Comparison of ENCODE assay signal across 26 mouse cellular contexts in the genomic region with DNA sequence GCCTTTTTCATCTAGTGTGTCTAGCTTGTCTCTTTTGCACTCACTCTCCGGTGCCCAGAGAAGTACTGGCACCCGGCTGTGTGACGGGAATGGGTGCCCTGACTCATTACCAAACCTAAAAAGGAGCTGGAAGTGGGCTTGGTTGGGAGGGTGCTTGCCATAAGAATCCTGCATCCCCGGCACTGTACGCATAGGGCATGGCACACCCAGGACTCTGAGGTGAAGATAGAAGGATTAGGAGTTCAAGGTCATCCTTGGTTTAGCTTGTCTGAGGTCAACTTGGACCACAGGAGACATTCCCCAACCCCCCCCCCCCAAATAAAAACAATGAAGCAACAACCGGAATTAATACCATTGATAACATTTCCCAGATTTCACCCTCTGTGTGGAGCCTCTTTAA. TPM values are rescaled to one million over a fixed set of nuclear protein-coding genes. Genes with fewer than 3 reads are reported as not detected.
DNase-seq lines count a peak whose midpoint lies in the region; ATAC-seq lines count a peak whose summit lies in the region.
"Had no signal": no experiment of that assay in that cellular context is flagged by ENCODE, and none has a peak within 500 bp of the region (broad histone marks: within the 10 kb centered on the region; RNA-seq: fewer than 3 reads in every experiment).

No protein-coding gene starts in this region.

- peak overlapping the region; percentile 92; the same call in 1 of the 2 replicates for H3K27ac ChIP-seq in heart, embryonic 10.5 days
- no peak overlapping the region for H3K27ac ChIP-seq in liver, embryonic 13.5 days
- H3K27ac ChIP-seq in liver, embryonic 11.5 days (ENCODE audit: low read depth, low read length): no peak overlapping the region
- H3K27ac ChIP-seq in neural tube, embryonic 15.5 days (replicated peaks): no peak overlapping the region
- H3K27ac ChIP-seq: forebrain, embryonic 13.5 days; heart, embryonic 13.5 days; hindbrain, embryonic 12.5 days; intestine, embryonic 15.5 days had no signal

- H3K4me1 ChIP-seq in heart, embryonic 10.5 days: peaks cover 37% of the 10 kb centered on the region
- H3K4me1 ChIP-seq in liver, embryonic 13.5 days (replicated peaks): peaks cover 30% of the 10 kb centered on the region
- peaks cover 16% of the 10 kb centered on the region for H3K4me1 ChIP-seq in liver, embryonic 11.5 days (replicated peaks; ENCODE audit: control insufficient read depth, insufficient read depth, low read length)
- peaks cover 24% of the 10 kb centered on the region for H3K4me1 ChIP-seq in neural tube, embryonic 15.5 days

- no peaks in the 10 kb centered on the region for H3K36me3 ChIP-seq in heart, embryonic 10.5 days
- H3K36me3 ChIP-seq in liver, embryonic 13.5 days: no peaks in the 10 kb centered on the region
- no peaks in the 10 kb centered on the region for H3K36me3 ChIP-seq in liver, embryonic 11.5 days (ENCODE audit: control insufficient read depth, insufficient read depth, low read length)
- no peaks in the 10 kb centered on the region for H3K36me3 ChIP-seq in neural tube, embryonic 15.5 days
- H3K36me3 ChIP-seq: forebrain, embryonic 10.5 days; G1E; heart, embryonic 13.5 days; hindbrain, embryonic 12.5 days; intestine, embryonic 15.5 days had no signal

- no peaks in the 10 kb centered on the region for H3K27me3 ChIP-seq in heart, embryonic 10.5 days (ENCODE audit: insufficient read depth, poor library complexity, severe bottlenecking)
- no peaks in the 10 kb centered on the region for H3K27me3 ChIP-seq in liver, embryonic 13.5 days
- no peaks in the 10 kb centered on the region for H3K27me3 ChIP-seq in liver, embryonic 11.5 days (replicated peaks; ENCODE audit: control insufficient read depth, insufficient read depth, low read length)
- H3K27me3 ChIP-seq in neural tube, embryonic 15.5 days (replicated peaks): no peaks in the 10 kb centered on the region
- H3K27me3 ChIP-seq: forebrain, embryonic 13.5 days; heart, embryonic 13.5 days; hindbrain, embryonic 12.5 days; intestine, embryonic 15.5 days; Patski had no signal

- no peaks in the 10 kb centered on the region for H3K9me3 ChIP-seq in heart, embryonic 10.5 days
- no peaks in the 10 kb centered on the region for H3K9me3 ChIP-seq in liver, embryonic 13.5 days (replicated peaks)
- no peaks in the 10 kb centered on the region for H3K9me3 ChIP-seq in liver, embryonic 11.5 days (ENCODE audit: control insufficient read depth, low read length)
- no peaks in the 10 kb centered on the region for H3K9me3 ChIP-seq in neural tube, embryonic 15.5 days (replicated peaks)
- H3K9me3 ChIP-seq: forebrain, embryonic 10.5 days; forebrain, embryonic 13.5 days; G1E; heart, embryonic 13.5 days; hindbrain, embryonic 12.5 days; intestine, embryonic 15.5 days had no signal

- H3K9ac ChIP-seq in liver, embryonic 13.5 days: no peak overlapping the region
- H3K9ac ChIP-seq in liver, embryonic 11.5 days (ENCODE audit: low read depth, low read length): no peak overlapping the region
- no peak overlapping the region for H3K9ac ChIP-seq in neural tube, embryonic 15.5 days (replicated peaks)
- H3K9ac ChIP-seq: forebrain, embryonic 13.5 days; heart, embryonic 13.5 days; hindbrain, embryonic 12.5 days; intestine, embryonic 15.5 days had no signal

- peak overlapping the region; percentile 78; the same call in 1 of the 2 replicates for H3K4me2 ChIP-seq in liver, embryonic 13.5 days
- H3K4me2 ChIP-seq in liver, embryonic 11.5 days: no peak overlapping the region; the same call in 1 of the 2 replicates
- H3K4me2 ChIP-seq in neural tube, embryonic 15.5 days: no peak overlapping the region
- H3K4me2 ChIP-seq: forebrain, embryonic 13.5 days had no signal

- no peak overlapping the region for H3K4me3 ChIP-seq in heart, embryonic 10.5 days
- H3K4me3 ChIP-seq in liver, embryonic 13.5 days (replicated peaks): no peak overlapping the region
- no peak overlapping the region for H3K4me3 ChIP-seq in liver, embryonic 11.5 days (ENCODE audit: low read depth, low read length)
- no peak overlapping the region for H3K4me3 ChIP-seq in neural tube, embryonic 15.5 days (replicated peaks)
- H3K4me3 ChIP-seq: forebrain, embryonic 10.5 days; forebrain, embryonic 13.5 days; heart, embryonic 13.5 days; hindbrain, embryonic 12.5 days; intestine, embryonic 15.5 days had no signal

- no peak for ATAC-seq in liver, embryonic 13.5 days (ENCODE audit: low read depth)
- no peak for ATAC-seq in liver, embryonic 11.5 days (replicated peaks; ENCODE audit: low FRiP score)
- no peak for ATAC-seq in granulocyte monocyte progenitor cell, adult 5-6 weeks (replicated peaks; ENCODE audit: poor library complexity, severe bottlenecking)
- ATAC-seq in neural tube, embryonic 15.5 days (ENCODE audit: low FRiP score): no peak
- ATAC-seq: activated CD4-positive, CD25-positive, alpha-beta regulatory T cell, adult 4 months; forebrain, embryonic 13.5 days; forebrain, embryonic 16.5 days; hindbrain, embryonic 16.5 days; intestine, embryonic 15.5 days; Patski had no signal

- DNase-seq in heart, embryonic 10.5 days (ENCODE audit: low spot score): no peak
- no peak for DNase-seq in heart, adult 18-20 months
- no peak for DNase-seq in liver, embryonic 13.5 days
- no peak for DNase-seq in liver, embryonic 11.5 days (ENCODE audit: low spot score)
- DNase-seq in ES-CJ7 (ENCODE audit: low read depth, low spot score) (peak; percentile 71), ZHBTc4 (ENCODE audit: low read depth, low spot score) (peak; percentile 59)
- DNase-seq: adrenal gland, adult 8-10 months; adrenal gland, postnatal 25 days; cerebellum, adult 11-12 months; cerebellum, adult 8-10 months; cerebellum, postnatal 10 days; gastrocnemius, postnatal 10 days; gastrocnemius, postnatal 36 days; heart, adult 11 months had no signal

- 87% methylated on average over 6 of the region's 6 CpGs for WGBS in heart, embryonic 10.5 days
- 80% methylated on average over 6 of the region's 6 CpGs for WGBS in liver, embryonic 13.5 days (ENCODE audit: insufficient replicate concordance)
- 82% methylated on average over 6 of the region's 6 CpGs for WGBS in liver, embryonic 11.5 days
- WGBS in neural tube, embryonic 15.5 days: 93% methylated on average over 6 of the region's 6 CpGs

RNA-seq across cellular contexts. Expression of a gene that starts 59.5 kb away (rescaled TPM):
- polyA plus RNA-seq in heart, embryonic 10.5 days (2016; fragmentation: Nextera tagmentation; extraction: Ambion mirVana): 3.2 and 3.7 TPM in 2 replicates
- 10 to 100 TPM in 1 of 2 experiments, 1 to 10 TPM in 1; 7.5 to 10.2 TPM for total RNA-seq in heart, adult 18-20 months (2021)
- 3.6 and 3.7 TPM in 2 replicates for polyA plus RNA-seq in liver, embryonic 13.5 days (2015; fragmentation: Nextera tagmentation; extraction: Ambion mirVana)
- polyA plus RNA-seq in liver, embryonic 11.5 days (2014; fragmentation: Nextera tagmentation; extraction: Ambion mirVana): 5.1 and 5.4 TPM in 2 replicates
- 43.1 and 67.6 TPM in 2 replicates for total RNA-seq in granulocyte monocyte progenitor cell, adult 5-6 weeks (2014; fragmentation: Nextera tagmentation)
- 29.8 and 36.0 TPM in 2 replicates for total RNA-seq in granulocyte monocyte progenitor cell, adult 5-6 weeks (2017)
- polyA plus RNA-seq in neural tube, embryonic 15.5 days (2015; fragmentation: Nextera tagmentation; extraction: Ambion mirVana): 0.82 and 2.4 TPM in 2 replicates

Comparison
In these comparisons a context has a peak if more than half of its experiments do, and no peak if none do; other contexts are left out.
1. DNase-seq: peak in ES-CJ7 (single experiment) and ZHBTc4 (single experiment); none in heart, embryonic 10.5 days (single experiment), heart, adult 18-20 months (0 of 2), liver, embryonic 13.5 days (single experiment) and liver, embryonic 11.5 days (single experiment).